Mouse (Mus musculus) megakaryocyte, embryonic 14.5 days (primary cell): ENCODE measurements around the gene Oas1d.
"Not testable (repeated sequence)": the region's sequence is repeated elsewhere in the genome, so short reads cannot be mapped to it uniquely, and the experiment has no call there.

ENCODE experiments used
- FLI1 ChIP-seq: IDR thresholded peaks from 2 replicates; pipeline ENCODE4 v1.6.1; 2012; ENCODE audit warnings: low read length, inconsistent platforms, mixed read lengths
- GATA1 ChIP-seq: IDR thresholded peaks from 3 replicates; pipeline ENCODE4 v1.6.1; 2012; ENCODE audit warnings: mixed read lengths, low read length, inconsistent platforms, borderline replicate concordance

GRCm38 (mm10) chr5:120877407-120877806 lies 36.9 kb upstream of the Oas1d start:
- TF ChIP-seq GATA1, FLI1: not testable (repeated sequence)
